Mouse (Mus musculus) embryonic facial prominence, embryonic 14.5 days (tissue): ENCODE measurements around the gene Tepsin. TPM values are rescaled to one million over a fixed set of nuclear protein-coding genes. Genes with fewer than 3 reads are reported as not detected.

Experiments used
- microRNA-seq: library from miRNA; unstranded; fragments of <30 nt; microRNA quantifications from one replicate; pipeline ENCODE4, GENCODE M21; 2016; ENCODE audit warnings: borderline number of aligned reads
- polyA plus RNA-seq: library from polyadenylated mRNA; unstranded; fragments of >200 nt; fragmentation: Nextera tagmentation; extraction: Ambion mirVana; gene quantifications from 2 replicates; pipeline ENCODE4 v1.2.1, GENCODE M21; 2014

Gene Tepsin
- polyA plus RNA-seq, 1 experiment from 2014 or later: 13.1 TPM

Small RNA genes lying within 50 kb of the gene (microRNA-seq; reads per million reads assigned to microRNA genes)
- gene Gm25948: not detected

Other genes with a start within 250 kb of the Tepsin start
- 77.9 and 89.3 TPM in 2 replicates for gene Chmp6, start 185.3 kb downstream of the Tepsin start, polyA plus RNA-seq
- gene Baiap2, start 156.0 kb downstream of the Tepsin start, polyA plus RNA-seq: 22.1 and 26.5 TPM in 2 replicates
- gene Aatk, start 51.6 kb downstream of the Tepsin start, polyA plus RNA-seq: 8.7 and 10.8 TPM in 2 replicates
- 23.7 and 28.2 TPM in 2 replicates for gene Cep131, start 11.9 kb downstream of the Tepsin start, polyA plus RNA-seq
- gene Ndufaf8, start 197 bp upstream of the Tepsin start, polyA plus RNA-seq: 76.4 and 88.7 TPM in 2 replicates
- gene Slc38a10, start 52.6 kb upstream of the Tepsin start, polyA plus RNA-seq: 78.8 and 86.4 TPM in 2 replicates
- 11.1 and 12.0 TPM in 2 replicates for gene Bahcc1, start 134.2 kb upstream of the Tepsin start, polyA plus RNA-seq
- 2,264 and 2,593 TPM in 2 replicates for gene Actg1, start 249.8 kb upstream of the Tepsin start, polyA plus RNA-seq